Mouse (Mus musculus): ENCODE results near the gene Olfr1499.
"Not testable (repeated sequence)": the region's sequence is repeated elsewhere in the genome, so short reads cannot be mapped to it uniquely, and the experiment has no call there.

The Olfr1499 gene

GRCm38 (mm10) chr19:13819347-13819746, at the start of gene Olfr1499:
Gene Olfr1499, minus strand, starts transcription at chr19:13819447.
- DNase-seq (ENCODE audit: low spot score) = no peak

- DNase-seq (ENCODE audit: low spot score) = no peak
These were observed 42.2 kb upstream of the Olfr1499 start, which contains the start of gene Olfr1502 for GRCm38 (mm10) chr19:13861495-13861894. Gene Olfr1502, plus strand, starts transcription at chr19:13861795.

GRCm38 (mm10) chr19:13850592-13850991, 31.3 kb upstream of the Olfr1499 start, which contains the start of gene Olfr1501:
Gene Olfr1501, minus strand, starts transcription at chr19:13850692.
- not testable (repeated sequence) for DNase-seq (ENCODE audit: low spot score)

GRCm38 (mm10) chr19:13830388-13830787, 11.1 kb upstream of the Olfr1499 start, which contains the start of gene Olfr1500:
Gene Olfr1500, minus strand, starts transcription at chr19:13830488.
- DNase-seq (ENCODE audit: low spot score) = no peak

GRCm38 (mm10) chr19:13828447-13828846, 9.2 kb upstream of the Olfr1499 start:
- no peak for DNase-seq (ENCODE audit: low spot score)

GRCm38 (mm10) chr19:13820847-13821246, 1.6 kb upstream of the Olfr1499 start:
- DNase-seq (ENCODE audit: low spot score) = no peak

- no peak for DNase-seq (ENCODE audit: low spot score)
These were observed 420 bp downstream of the Olfr1499 start for GRCm38 (mm10) chr19:13818827-13819226.

- no peak for DNase-seq (ENCODE audit: low spot score)
These were observed 6.4 kb downstream of the Olfr1499 start for GRCm38 (mm10) chr19:13812823-13813222.

GRCm38 (mm10) chr19:13805486-13805885, 13.8 kb downstream of the Olfr1499 start:
- DNase-seq (ENCODE audit: low spot score) = not testable (repeated sequence)

- DNase-seq (ENCODE audit: low spot score) = no peak
These were observed 21.1 kb downstream of the Olfr1499 start, which contains the start of gene Olfr1497 for GRCm38 (mm10) chr19:13798102-13798501. Gene Olfr1497, minus strand, starts transcription at chr19:13798202.

GRCm38 (mm10) chr19:13777578-13777977, 41.7 kb downstream of the Olfr1499 start, which contains the start of gene Olfr1496:
Gene Olfr1496, plus strand, starts transcription at chr19:13777878.
- DNase-seq (ENCODE audit: low spot score) = no peak

GRCm38 (mm10) chr19:13768565-13769276, 50.5 kb downstream of the Olfr1499 start:
- no peak for DNase-seq (ENCODE audit: low spot score)

GRCm38 (mm10) chr19:13764306-13764705, 54.9 kb downstream of the Olfr1499 start, which contains the start of gene Olfr1495:
Gene Olfr1495, plus strand, starts transcription at chr19:13764606.
- no peak for DNase-seq (ENCODE audit: low spot score)

Measured in testis, postnatal 10 days (tissue).